Mouse (Mus musculus) B cell, adult (primary cell): ENCODE measurements around the gene Selenom. TPM values are rescaled to one million over a fixed set of nuclear protein-coding genes. Genes with fewer than 3 reads are reported as not detected.

ENCODE experiments used
- total RNA-seq: library from RNA; stranded (reverse); gene quantifications from 4 replicates; pipeline ENCODE4 v1.2.4, GENCODE M21; 2023; ENCODE audit not compliant: inconsistent age

Selenom gene
- total RNA-seq, result 0.78 to 1.8 TPM (median 1.1 TPM) in 3 of 4 replicates, not detected in the other

DNA sequence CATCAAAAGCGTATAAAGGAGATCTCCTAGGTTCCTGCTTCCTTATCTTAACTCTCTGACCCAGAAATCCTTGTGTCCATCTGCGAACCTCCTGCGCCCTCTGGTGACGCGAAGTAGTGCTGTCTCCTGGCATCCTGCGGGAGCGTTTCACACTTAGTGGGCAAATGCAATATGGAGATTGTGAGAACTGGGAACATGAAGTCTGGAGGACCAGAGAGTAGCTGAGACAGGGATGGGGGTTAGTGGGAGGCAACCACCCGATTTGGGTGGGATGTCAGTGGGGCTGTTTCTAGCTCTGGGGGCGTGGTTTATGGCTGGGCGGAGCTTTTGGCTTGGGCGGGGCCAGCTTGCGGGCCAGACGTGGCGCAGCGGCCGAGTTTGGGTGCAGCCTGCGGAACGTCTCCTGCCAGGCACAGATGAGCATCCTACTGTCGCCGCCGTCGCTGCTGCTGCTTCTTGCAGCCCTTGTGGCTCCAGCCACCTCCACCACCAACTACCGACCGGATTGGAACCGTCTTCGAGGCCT, at the start of gene Selenom:
Gene Selenom, plus strand, starts transcription at position 156 of the 526 bp plus-strand sequence.

GRCm38 (mm10) chr11:3487952-3488570, 26.4 kb upstream of the Selenom start, which contains the start of gene Pla2g3:
Gene Pla2g3, plus strand, starts transcription at chr11:3488284.

DNA sequence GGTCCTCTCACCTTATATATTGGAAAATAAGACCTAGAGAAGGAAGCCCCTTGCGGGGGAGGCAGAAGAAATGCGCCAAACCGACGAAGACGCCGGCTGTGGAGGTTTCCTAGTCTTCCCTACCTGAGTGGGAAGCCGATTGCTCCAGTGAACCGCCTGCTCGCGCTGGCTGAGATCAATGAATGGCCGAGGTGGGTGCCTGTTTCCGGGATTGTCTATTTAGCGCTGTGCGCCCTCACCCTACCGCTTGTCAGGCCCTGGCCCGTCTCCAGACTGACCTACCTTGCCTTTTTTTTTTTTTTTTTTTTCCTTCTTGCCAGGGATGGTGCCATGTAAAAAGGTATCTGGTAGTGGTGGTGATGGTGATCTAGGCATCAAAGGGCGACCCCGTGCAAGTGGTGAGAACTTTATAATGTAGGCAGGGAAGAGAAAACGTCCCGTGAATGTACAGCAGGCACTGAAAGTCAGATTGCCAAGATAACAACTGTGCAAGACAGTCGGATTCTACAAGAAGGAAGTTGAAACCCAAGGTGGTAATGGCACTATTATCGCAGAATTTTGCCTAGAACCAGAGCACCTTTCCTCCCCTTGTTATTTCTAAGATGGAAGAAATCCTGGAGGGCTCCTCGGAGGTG, 26.1 kb downstream of the Selenom start, which contains the start of gene Smtn:
Gene Smtn, minus strand, starts transcription at position 162 of the 635 bp plus-strand sequence.

Other genes starting within 250 kb of the Selenom start
- 61.7 to 70.2 TPM (median 63.2 TPM) in 4 replicates for gene Drg1, start 248.3 kb upstream of the Selenom start, total RNA-seq
- 79.7 to 96.7 TPM (median 84.5 TPM) in 4 replicates for gene Patz1, start 225.8 kb upstream of the Selenom start, total RNA-seq
- 292 to 318 TPM (median 307 TPM) in 4 replicates for gene Pik3ip1, start 184.3 kb upstream of the Selenom start, total RNA-seq
- gene Limk2, start 105.5 kb upstream of the Selenom start, total RNA-seq, result 74.3 to 91.5 TPM (median 77.5 TPM) in 4 replicates
- 18.6 to 23.1 TPM (median 20.2 TPM) in 4 replicates for gene Rnf185, start 62.3 kb upstream of the Selenom start, total RNA-seq
- 0.18 to 0.39 TPM in 2 of 4 replicates, not detected in the others for gene Pla2g3, start 26.4 kb upstream of the Selenom start, total RNA-seq
- gene Inpp5j, start 9.9 kb upstream of the Selenom start, total RNA-seq, result not detected in 4 replicates
- gene Smtn, start 25.9 kb downstream of the Selenom start, total RNA-seq, result 0.93 to 2.7 TPM (median 1.9 TPM) in 4 replicates
- gene Morc2a, start 134.5 kb downstream of the Selenom start, total RNA-seq, result 58.3 to 69.4 TPM (median 62.5 TPM) in 4 replicates